Mouse (Mus musculus) 3T3-L1 (cell line): ENCODE measurements around the gene Hhatl.

ENCODE experiments used
- DNase-seq: peaks from one replicate; pipeline ENCODE4 v3.0.0-alpha.2; 2015; ENCODE audit warnings: low read depth, low spot score

Gene Hhatl

GRCm38 (mm10) chr9:121807546-121807945 is 15.2 kb upstream of the Hhatl start:
- no peak for DNase-seq

DNA sequence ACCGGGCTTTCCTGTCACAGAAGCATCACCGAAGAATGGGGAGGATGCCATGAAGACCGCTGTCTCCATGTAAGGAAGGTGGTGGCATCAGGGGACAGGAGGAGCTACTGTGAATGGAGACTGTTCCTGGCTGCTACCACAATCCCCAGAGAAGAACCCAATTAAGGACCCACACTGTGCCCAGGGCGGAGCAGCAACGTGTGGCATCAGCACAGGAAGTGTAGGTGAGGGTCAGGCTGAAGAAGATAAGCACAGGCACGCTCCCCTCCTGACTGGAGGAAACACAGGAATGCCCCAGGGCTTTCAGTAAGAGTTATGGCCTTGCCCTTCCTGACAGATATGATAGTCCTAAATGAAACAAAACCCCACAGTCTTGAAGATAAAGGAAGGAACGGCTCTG is 10.4 kb upstream of the Hhatl start:
- no peak for DNase-seq

- no peak for DNase-seq
These were observed 6.7 kb upstream of the Hhatl start for GRCm38 (mm10) chr9:121798887-121799520.

DNA sequence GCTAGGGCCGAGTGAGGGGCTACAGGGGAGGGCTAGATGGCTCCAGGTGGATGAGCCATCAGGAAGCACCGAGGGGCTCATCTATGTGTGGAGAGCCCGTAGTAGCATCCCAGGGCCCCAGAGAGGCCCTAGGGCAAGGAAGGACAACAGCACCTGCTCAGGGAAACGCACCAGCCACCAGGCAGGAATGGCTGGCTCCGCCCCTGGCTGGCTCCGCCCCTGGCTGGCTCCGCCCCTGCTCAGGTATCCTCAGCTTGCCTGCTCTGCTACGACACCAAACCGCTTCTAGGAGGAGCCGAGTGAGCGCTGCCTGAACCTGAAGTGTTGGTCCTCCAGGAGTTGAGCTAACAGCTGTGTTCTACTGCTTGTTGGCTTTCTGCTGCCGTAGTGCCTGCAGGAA is 5.4 kb upstream of the Hhatl start:
- DNase-seq, result no peak

- DNase-seq, result no peak
These were observed 2.7 kb upstream of the Hhatl start for GRCm38 (mm10) chr9:121794972-121795539.

DNA sequence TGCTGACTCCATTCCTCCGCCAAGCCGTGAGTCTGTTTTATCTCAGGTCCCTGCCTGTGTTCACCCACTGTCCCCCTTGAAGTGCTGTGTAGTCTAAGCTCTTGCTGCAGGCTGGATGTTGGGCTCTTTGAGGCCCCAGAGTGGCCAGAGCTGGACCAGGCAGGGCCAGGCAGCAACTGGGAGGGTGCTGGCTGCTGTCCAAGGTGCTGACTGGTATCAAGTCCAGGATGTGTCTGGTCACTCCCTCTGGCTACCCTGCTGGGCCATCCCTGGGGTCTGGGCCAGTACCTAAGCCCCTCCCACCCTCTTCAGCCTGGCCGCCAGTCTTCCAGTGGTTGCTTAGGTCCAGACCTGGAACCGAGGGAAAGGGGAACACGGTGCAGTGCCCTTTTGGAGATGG is 1.1 kb downstream of the Hhatl start:
- DNase-seq, result peak; percentile 77

DNA sequence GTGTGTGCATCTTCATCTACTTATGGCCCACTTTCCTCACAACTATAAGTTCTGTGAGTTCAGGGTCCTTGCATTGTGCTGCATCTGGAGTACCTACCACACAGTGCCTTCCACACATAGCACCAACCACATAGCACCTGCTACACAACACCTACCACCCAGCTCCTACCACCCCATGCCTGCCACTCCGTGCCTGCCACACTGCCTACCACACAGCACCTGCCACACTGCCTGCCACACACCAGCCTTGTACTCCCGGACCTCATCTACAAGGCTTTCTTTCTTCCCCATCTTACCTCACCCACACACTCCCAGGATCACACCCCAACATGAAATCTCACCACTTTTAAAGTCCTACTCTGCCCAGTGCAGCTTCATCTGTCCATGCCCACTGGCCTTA is 5.9 kb downstream of the Hhatl start:
- no peak for DNase-seq

GRCm38 (mm10) chr9:121785261-121785660 is 7.0 kb downstream of the Hhatl start:
- peak; percentile 71 for DNase-seq

DNA sequence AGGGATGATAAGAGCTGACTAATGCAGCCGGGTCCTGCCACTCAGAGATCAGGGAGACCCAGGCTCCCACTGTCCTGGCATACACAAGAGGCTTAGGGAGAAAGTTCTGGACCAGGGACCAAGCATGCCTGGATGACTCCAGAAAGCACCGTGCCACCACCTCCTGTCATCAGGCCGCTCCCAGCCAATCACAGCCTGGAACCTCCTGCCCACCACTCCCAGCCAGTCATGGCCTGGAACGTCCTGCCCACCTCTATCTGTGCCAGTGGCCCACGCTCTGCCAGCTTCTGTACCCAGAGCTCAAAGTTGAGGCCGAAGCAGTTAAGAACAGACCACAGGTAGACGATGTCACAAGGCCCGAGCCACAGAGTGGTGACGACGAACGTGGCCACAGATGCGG is 7.5 kb downstream of the Hhatl start:
- no peak for DNase-seq

DNA sequence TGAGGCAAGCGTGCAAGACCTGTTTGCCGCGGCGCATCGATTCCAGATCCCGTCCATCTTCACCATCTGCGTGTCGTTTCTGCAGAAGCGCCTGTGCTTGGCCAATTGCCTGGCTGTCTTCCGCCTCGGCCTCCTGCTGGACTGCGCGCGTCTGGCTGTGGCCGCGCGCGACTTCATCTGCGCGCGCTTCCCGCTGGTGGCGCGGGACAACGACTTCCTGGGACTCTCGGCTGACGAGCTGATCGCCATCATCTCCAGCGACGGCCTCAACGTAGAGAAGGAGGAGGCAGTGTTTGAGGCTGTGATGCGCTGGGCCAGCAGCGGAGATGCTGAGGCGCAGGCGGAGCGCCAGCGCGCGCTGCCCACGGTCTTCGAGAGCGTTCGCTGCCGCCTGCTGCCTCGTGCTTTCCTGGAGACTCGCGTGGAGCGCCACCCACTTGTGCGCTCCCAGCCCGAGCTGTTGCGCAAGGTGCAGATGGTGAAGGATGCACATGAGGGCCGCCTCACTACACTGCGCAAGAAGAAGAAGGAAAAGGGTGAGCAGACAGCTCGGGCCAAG is 14.2 kb downstream of the Hhatl start:
- no peak for DNase-seq

GRCm38 (mm10) chr9:121777484-121778065 is 14.7 kb downstream of the Hhatl start, which contains the start of gene Klhl40:
Gene Klhl40, plus strand, starts transcription at chr9:121777607.
- DNase-seq, result no peak

GRCm38 (mm10) chr9:121776511-121776910 is 15.8 kb downstream of the Hhatl start:
- DNase-seq, result peak; percentile 43

DNA sequence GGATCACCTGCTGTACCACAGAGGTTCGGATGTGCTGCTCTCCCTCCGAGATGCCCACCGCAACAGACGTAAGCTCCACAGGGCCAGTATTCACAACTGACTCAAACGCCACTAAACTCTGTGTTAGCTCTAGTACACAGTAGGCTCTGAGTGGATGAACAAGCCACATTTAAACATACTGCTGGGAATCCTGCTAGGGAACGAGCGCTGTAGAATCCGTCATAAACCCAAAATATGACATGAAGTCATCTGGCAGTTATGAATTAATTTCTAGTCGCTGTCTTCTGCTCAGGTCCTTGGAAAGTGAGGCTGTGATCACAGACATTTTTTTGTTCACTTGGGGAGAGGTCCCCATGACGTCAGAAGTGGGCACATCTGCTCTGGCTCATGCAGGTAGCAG is 16.4 kb downstream of the Hhatl start:
- DNase-seq, result no peak

- DNase-seq, result no peak
These were observed 19.9 kb downstream of the Hhatl start for GRCm38 (mm10) chr9:121772412-121772811.

DNA sequence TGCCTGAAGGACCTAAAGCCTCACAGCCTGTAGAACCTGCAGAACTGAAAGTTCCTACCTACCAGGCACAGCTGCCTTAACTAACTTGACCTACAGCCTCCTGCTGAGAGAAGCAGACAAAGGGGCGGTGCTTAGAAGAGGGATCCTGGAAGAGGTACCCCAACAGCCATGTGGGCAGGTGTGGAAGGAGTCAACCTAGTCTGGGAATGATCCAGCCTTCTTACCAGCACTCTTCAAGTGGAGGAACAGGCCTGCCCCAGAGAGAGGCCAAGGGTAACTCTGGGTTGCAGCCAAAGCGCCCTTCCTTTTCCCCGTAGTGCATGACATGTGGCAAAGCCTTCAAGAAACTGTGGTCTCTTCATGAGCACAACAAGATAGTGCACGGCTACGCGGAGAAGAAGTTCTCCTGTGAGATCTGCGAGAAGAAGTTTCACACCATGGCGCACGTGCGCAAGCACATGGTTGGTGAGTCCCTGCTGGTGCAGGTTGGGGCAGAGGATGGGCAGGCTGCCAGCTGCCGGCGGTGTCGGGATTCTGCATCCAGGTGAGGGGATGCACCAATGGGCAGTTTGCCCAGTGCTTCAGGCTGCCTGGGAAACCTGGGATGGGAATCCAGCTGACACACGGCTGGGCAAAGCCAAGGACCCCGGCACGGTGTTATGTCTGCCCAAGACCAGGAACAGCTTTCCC is 27.0 kb downstream of the Hhatl start:
- no peak for DNase-seq

- DNase-seq, result no peak
These were observed 28.6 kb downstream of the Hhatl start for GRCm38 (mm10) chr9:121763716-121764115.

DNA sequence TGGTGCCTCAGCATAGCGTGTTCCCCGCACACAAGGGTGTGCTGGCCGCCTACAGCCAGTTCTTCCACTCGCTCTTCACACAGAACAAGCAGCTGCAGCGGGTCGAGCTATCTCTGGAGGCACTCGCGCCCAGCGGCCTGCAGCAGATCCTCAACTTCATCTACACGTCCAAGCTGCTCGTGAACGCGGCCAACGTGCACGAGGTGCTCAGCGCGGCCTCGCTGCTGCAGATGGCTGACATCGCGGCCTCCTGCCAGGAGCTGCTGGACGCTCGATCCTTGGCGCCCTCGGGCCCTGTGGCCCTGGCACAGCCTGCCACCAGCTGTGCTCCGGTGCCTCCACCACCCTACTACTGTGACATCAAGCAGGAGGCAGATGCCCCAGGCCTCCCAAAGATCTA is 29.5 kb downstream of the Hhatl start:
- DNase-seq, result no peak

- DNase-seq, result no peak
These were observed 30.1 kb downstream of the Hhatl start for GRCm38 (mm10) chr9:121762248-121762647.

- DNase-seq, result no peak
These were observed 30.5 kb downstream of the Hhatl start for GRCm38 (mm10) chr9:121761787-121762186.

GRCm38 (mm10) chr9:121761091-121761665 is 31.1 kb downstream of the Hhatl start:
- peak; percentile 76 for DNase-seq

DNA sequence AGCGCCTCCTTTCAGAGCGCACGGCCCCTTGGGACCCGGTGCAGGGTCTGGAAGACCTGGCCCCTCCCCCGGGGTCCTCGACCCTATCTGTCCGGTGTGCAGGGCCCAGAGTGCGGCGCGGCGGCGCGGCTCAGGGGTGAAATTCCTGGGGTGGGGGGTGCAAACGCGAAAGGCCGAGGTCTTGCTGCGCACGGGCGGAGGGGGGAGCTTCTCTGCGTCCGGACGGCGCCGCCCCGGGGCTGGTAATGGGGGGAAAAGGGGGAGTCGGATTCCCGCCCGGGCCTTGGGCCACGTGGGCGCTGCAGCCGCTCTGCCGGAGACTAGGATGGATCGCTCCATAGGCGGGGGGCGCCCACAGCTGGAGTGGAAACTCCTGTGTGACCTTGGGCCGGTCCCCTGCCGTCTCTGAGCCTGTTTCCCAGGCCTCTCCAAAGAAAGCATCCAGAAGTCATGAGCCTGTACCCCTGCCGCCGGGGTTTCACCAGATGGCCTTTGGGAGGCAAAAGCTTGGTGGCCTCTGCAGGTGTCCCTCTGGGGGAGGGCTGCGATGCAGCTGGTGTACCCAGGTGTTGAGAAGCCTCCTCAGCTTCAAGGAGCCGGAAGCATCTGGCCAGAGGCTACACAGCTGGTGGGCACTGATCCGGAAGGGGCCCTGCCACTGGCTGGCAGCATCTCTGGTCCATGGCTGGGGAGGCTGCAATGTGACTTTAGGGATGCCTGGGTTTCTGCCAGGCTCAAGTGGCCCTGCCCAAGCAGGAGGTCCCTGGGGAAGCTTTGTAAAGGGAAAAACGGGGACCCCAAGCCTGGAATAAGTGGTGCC is 31.8 kb downstream of the Hhatl start:
- DNase-seq, result peak; percentile 62
